Mouse (Mus musculus): Measurements from ENCODE around the gene Gtf3c2. TPM values are rescaled to one million over a fixed set of nuclear protein-coding genes. Genes with fewer than 3 reads are reported as not detected.

Gtf3c2 gene
- total and polyA plus RNA-seq, 2 experiments from 2014 or later = 49.8 to 52.9 TPM

GRCm38 (mm10) chr5:31123481-31123880 lies 56.5 kb downstream of the Gtf3c2 start:
- ATAC-seq = no peak

GRCm38 (mm10) chr5:31121111-31121510 lies 58.8 kb downstream of the Gtf3c2 start:
- Histone ChIP-seq H3K9ac (no peak overlapping the region), H3K4me3 (ENCODE audit: low read depth, low read length) (no peak overlapping the region), H3K36me3 (ENCODE audit: insufficient read depth) (no peaks in the 10 kb centered on the region), H3K27ac (ENCODE audit: low read depth, low read length) (no peak overlapping the region), H3K4me2 (ENCODE audit: low read depth) (no peak overlapping the region), H3K9me3 (ENCODE audit: low read length) (no peaks in the 10 kb centered on the region), H3K27me3 (ENCODE audit: insufficient read depth, low read length) (no peaks in the 10 kb centered on the region; the same call in 1 of the 2 replicates), H3K4me1 (ENCODE audit: insufficient read depth) (no peaks in the 10 kb centered on the region)
- 82% methylated on average over 8 of the region's 8 CpGs for WGBS
- ATAC-seq = peak; percentile 27; the same call in 1 of the 2 replicates
- no peak for DNase-seq
- TF ChIP-seq CTCF (IDR thresholded peaks at IDR 0.05; ENCODE audit: low read depth) = no peak

More at GRCm38 (mm10) chr5:31123481-31123880, 56.5 kb downstream of the Gtf3c2 start:
- 41% methylated on average over 2 of the region's 2 CpGs for WGBS
- Histone ChIP-seq H3K27me3 (ENCODE audit: insufficient read depth, low read length) (no peaks in the 10 kb centered on the region), H3K36me3 (ENCODE audit: insufficient read depth) (no peaks in the 10 kb centered on the region), H3K27ac (ENCODE audit: low read depth, low read length) (no peak overlapping the region), H3K4me2 (ENCODE audit: low read depth) (no peak overlapping the region), H3K9ac (no peak overlapping the region), H3K9me3 (ENCODE audit: low read length) (no peaks in the 10 kb centered on the region), H3K4me1 (ENCODE audit: insufficient read depth) (no peaks in the 10 kb centered on the region), H3K4me3 (ENCODE audit: low read depth, low read length) (no peak overlapping the region)
- DNase-seq = no peak
- no peak for TF ChIP-seq CTCF (IDR thresholded peaks at IDR 0.05; ENCODE audit: low read depth)

GRCm38 (mm10) chr5:31116912-31117311 lies 63.0 kb downstream of the Gtf3c2 start:
- DNase-seq (no peak), ATAC-seq (no peak)
- Histone ChIP-seq H3K27ac (ENCODE audit: low read depth, low read length) (no peak overlapping the region), H3K4me3 (ENCODE audit: low read depth, low read length) (no peak overlapping the region), H3K9ac (no peak overlapping the region), H3K27me3 (ENCODE audit: insufficient read depth, low read length) (no peaks in the 10 kb centered on the region; the same call in 1 of the 2 replicates), H3K4me2 (ENCODE audit: low read depth) (no peak overlapping the region), H3K9me3 (ENCODE audit: low read length) (no peaks in the 10 kb centered on the region), H3K36me3 (ENCODE audit: insufficient read depth) (no peaks in the 10 kb centered on the region), H3K4me1 (ENCODE audit: insufficient read depth) (no peaks in the 10 kb centered on the region)
- no peak for TF ChIP-seq CTCF (IDR thresholded peaks at IDR 0.05; ENCODE audit: low read depth)
- WGBS = 36% methylated on average over 10 of the region's 10 CpGs

- H3K9ac ChIP-seq = no peak within 1 kb of the TSS
- DNase-seq = no peak
- no peak for TF ChIP-seq CTCF (IDR thresholded peaks at IDR 0.05; ENCODE audit: low read depth)
- H3K4me1 ChIP-seq (ENCODE audit: insufficient read depth) = no peaks in the 10 kb centered on the region
- H3K9me3 ChIP-seq (ENCODE audit: low read length) = no peaks in the 10 kb centered on the region
- no peak within 1 kb of the TSS for H3K4me2 ChIP-seq (ENCODE audit: low read depth)
- ATAC-seq = no peak
- no peak within 1 kb of the TSS for H3K27ac ChIP-seq (ENCODE audit: low read depth, low read length)
- H3K4me3 ChIP-seq (ENCODE audit: low read depth, low read length) = no peak within 1 kb of the TSS
- no peaks in the 10 kb centered on the region; the same call in 1 of the 2 replicates for H3K27me3 ChIP-seq (ENCODE audit: insufficient read depth, low read length)
- no peaks in the 10 kb centered on the region for H3K36me3 ChIP-seq (ENCODE audit: insufficient read depth)
- 59% methylated on average over 3 of the region's 3 CpGs for WGBS
These were observed 63.6 kb downstream of the Gtf3c2 start, which contains the start of gene Trim54 for GRCm38 (mm10) chr5:31116354-31116753. Gene Trim54, plus strand, starts transcription at chr5:31116712.

GRCm38 (mm10) chr5:31110781-31111180 lies 69.2 kb downstream of the Gtf3c2 start:
- DNase-seq (no peak), ATAC-seq (no peak)
- H3K27ac ChIP-seq (ENCODE audit: low read depth, low read length) = no peak overlapping the region
- H3K4me3 ChIP-seq (ENCODE audit: low read depth, low read length) = no peak overlapping the region
- no peaks in the 10 kb centered on the region for H3K9me3 ChIP-seq (ENCODE audit: low read length)
- TF ChIP-seq CTCF (IDR thresholded peaks at IDR 0.05; ENCODE audit: low read depth) = peak; percentile 57
- no peak overlapping the region for H3K4me2 ChIP-seq (ENCODE audit: low read depth)
- no peak overlapping the region for H3K9ac ChIP-seq
- H3K4me1 ChIP-seq (ENCODE audit: insufficient read depth) = no peaks in the 10 kb centered on the region
- H3K36me3 ChIP-seq (ENCODE audit: insufficient read depth) = no peaks in the 10 kb centered on the region
- WGBS = 36% methylated on average over 7 of the region's 7 CpGs
- no peaks in the 10 kb centered on the region for H3K27me3 ChIP-seq (ENCODE audit: insufficient read depth, low read length)

GRCm38 (mm10) chr5:31108000-31108490 lies 71.9 kb downstream of the Gtf3c2 start, which contains the start of gene Slc30a3:
Gene Slc30a3, minus strand, starts transcription at chr5:31108237.
- Histone ChIP-seq H3K4me3 (ENCODE audit: low read depth, low read length) (no peak within 1 kb of the TSS), H3K27ac (ENCODE audit: low read depth, low read length) (no peak within 1 kb of the TSS), H3K9ac (no peak within 1 kb of the TSS), H3K4me2 (ENCODE audit: low read depth) (no peak within 1 kb of the TSS), H3K27me3 (ENCODE audit: insufficient read depth, low read length) (no peaks in the 10 kb centered on the region), H3K9me3 (ENCODE audit: low read length) (no peaks in the 10 kb centered on the region), H3K4me1 (ENCODE audit: insufficient read depth) (no peaks in the 10 kb centered on the region), H3K36me3 (ENCODE audit: insufficient read depth) (no peaks in the 10 kb centered on the region)
- no peak for TF ChIP-seq CTCF (IDR thresholded peaks at IDR 0.05; ENCODE audit: low read depth)
- WGBS = 92% methylated on average over 18 of the region's 18 CpGs
- ATAC-seq = no peak
- DNase-seq = no peak

Other genes with a start within 250 kb of the Gtf3c2 start
- gene Cgref1, start 234.6 kb downstream of the Gtf3c2 start, total RNA-seq (2014; rRNA removed) = 67.3 and 82.1 TPM in 2 replicates
- 61.0 and 63.5 TPM in 2 replicates for gene Cgref1, start 234.6 kb downstream of the Gtf3c2 start, polyA plus RNA-seq (2015; fragmentation: Nextera tagmentation; extraction: Ambion mirVana)
- gene Preb, start 219.8 kb downstream of the Gtf3c2 start, total RNA-seq (2014; rRNA removed) = 23.7 and 42.7 TPM in 2 replicates
- gene Preb, start 219.8 kb downstream of the Gtf3c2 start, polyA plus RNA-seq (2015; fragmentation: Nextera tagmentation; extraction: Ambion mirVana) = 65.1 and 77.0 TPM in 2 replicates
- not detected in 2 replicates for gene Tcf23, start 211.5 kb downstream of the Gtf3c2 start, total RNA-seq (2014; rRNA removed)
- not detected in 2 replicates for gene Tcf23, start 211.5 kb downstream of the Gtf3c2 start, polyA plus RNA-seq (2015; fragmentation: Nextera tagmentation; extraction: Ambion mirVana)
- 152 and 167 TPM in 2 replicates for gene Atraid, start 131.8 kb downstream of the Gtf3c2 start, total RNA-seq (2014; rRNA removed)
- gene Atraid, start 131.8 kb downstream of the Gtf3c2 start, polyA plus RNA-seq (2015; fragmentation: Nextera tagmentation; extraction: Ambion mirVana) = 243 and 257 TPM in 2 replicates
- 23.1 and 28.3 TPM in 2 replicates for gene Slc5a6, start 131.2 kb downstream of the Gtf3c2 start, total RNA-seq (2014; rRNA removed)
- gene Slc5a6, start 131.2 kb downstream of the Gtf3c2 start, polyA plus RNA-seq (2015; fragmentation: Nextera tagmentation; extraction: Ambion mirVana) = 17.3 and 22.2 TPM in 2 replicates
- gene Cad, start 125.4 kb downstream of the Gtf3c2 start, total RNA-seq (2014; rRNA removed) = 28.7 and 31.1 TPM in 2 replicates
- 5.2 and 6.4 TPM in 2 replicates for gene Cad, start 125.4 kb downstream of the Gtf3c2 start, polyA plus RNA-seq (2015; fragmentation: Nextera tagmentation; extraction: Ambion mirVana)
- not detected in 2 replicates for gene Dnajc5g, start 73.9 kb downstream of the Gtf3c2 start, total RNA-seq (2014; rRNA removed)
- gene Dnajc5g, start 73.9 kb downstream of the Gtf3c2 start, polyA plus RNA-seq (2015; fragmentation: Nextera tagmentation; extraction: Ambion mirVana) = not detected in 2 replicates
- 2.5 and 2.8 TPM in 2 replicates for gene Slc30a3, start 71.9 kb downstream of the Gtf3c2 start, total RNA-seq (2014; rRNA removed)
- 3.5 and 4.5 TPM in 2 replicates for gene Slc30a3, start 71.9 kb downstream of the Gtf3c2 start, polyA plus RNA-seq (2015; fragmentation: Nextera tagmentation; extraction: Ambion mirVana)
- not detected in 2 replicates for gene Trim54, start 63.4 kb downstream of the Gtf3c2 start, total RNA-seq (2014; rRNA removed)
- gene Trim54, start 63.4 kb downstream of the Gtf3c2 start, polyA plus RNA-seq (2015; fragmentation: Nextera tagmentation; extraction: Ambion mirVana) = not detected in 2 replicates
- not detected in 2 replicates for gene Ucn, start 41.3 kb downstream of the Gtf3c2 start, total RNA-seq (2014; rRNA removed)
- gene Ucn, start 41.3 kb downstream of the Gtf3c2 start, polyA plus RNA-seq (2015; fragmentation: Nextera tagmentation; extraction: Ambion mirVana) = not detected in 2 replicates
- gene Mpv17, start 25.9 kb downstream of the Gtf3c2 start, total RNA-seq (2014; rRNA removed) = 40.0 and 51.5 TPM in 2 replicates
- gene Mpv17, start 25.9 kb downstream of the Gtf3c2 start, polyA plus RNA-seq (2015; fragmentation: Nextera tagmentation; extraction: Ambion mirVana) = 27.4 and 38.7 TPM in 2 replicates
- gene Gm29609, start 233 bp downstream of the Gtf3c2 start, total RNA-seq (2014; rRNA removed) = 6.4 and 9.3 TPM in 2 replicates
- gene Gm29609, start 233 bp downstream of the Gtf3c2 start, polyA plus RNA-seq (2015; fragmentation: Nextera tagmentation; extraction: Ambion mirVana) = 1.4 and 2.1 TPM in 2 replicates
- gene Snx17, start 13.1 kb upstream of the Gtf3c2 start, total RNA-seq (2014; rRNA removed) = 91.6 and 104 TPM in 2 replicates
- gene Snx17, start 13.1 kb upstream of the Gtf3c2 start, polyA plus RNA-seq (2015; fragmentation: Nextera tagmentation; extraction: Ambion mirVana) = 96.9 and 108 TPM in 2 replicates
- 45.3 and 70.8 TPM in 2 replicates for gene Eif2b4, start 13.3 kb upstream of the Gtf3c2 start, total RNA-seq (2014; rRNA removed)
- gene Eif2b4, start 13.3 kb upstream of the Gtf3c2 start, polyA plus RNA-seq (2015; fragmentation: Nextera tagmentation; extraction: Ambion mirVana) = 76.6 and 95.3 TPM in 2 replicates
- gene Zfp513, start 22.2 kb upstream of the Gtf3c2 start, total RNA-seq (2014; rRNA removed) = 6.7 and 10.9 TPM in 2 replicates
- gene Zfp513, start 22.2 kb upstream of the Gtf3c2 start, polyA plus RNA-seq (2015; fragmentation: Nextera tagmentation; extraction: Ambion mirVana) = 10.8 and 11.8 TPM in 2 replicates
- gene Ppm1g, start 40.5 kb upstream of the Gtf3c2 start, total RNA-seq (2014; rRNA removed) = 93.4 and 102 TPM in 2 replicates
- 156 and 175 TPM in 2 replicates for gene Ppm1g, start 40.5 kb upstream of the Gtf3c2 start, polyA plus RNA-seq (2015; fragmentation: Nextera tagmentation; extraction: Ambion mirVana)
- gene Nrbp1, start 60.7 kb upstream of the Gtf3c2 start, total RNA-seq (2014; rRNA removed) = 106 and 132 TPM in 2 replicates
- gene Nrbp1, start 60.7 kb upstream of the Gtf3c2 start, polyA plus RNA-seq (2015; fragmentation: Nextera tagmentation; extraction: Ambion mirVana) = 127 and 133 TPM in 2 replicates
- gene Gm9970, start 61.1 kb upstream of the Gtf3c2 start, total RNA-seq (2014; rRNA removed) = 0.62 and 0.92 TPM in 2 replicates
- 0.29 and 0.51 TPM in 2 replicates for gene Gm9970, start 61.1 kb upstream of the Gtf3c2 start, polyA plus RNA-seq (2015; fragmentation: Nextera tagmentation; extraction: Ambion mirVana)
- 2.6 and 8.6 TPM in 2 replicates for gene Krtcap3, start 71.5 kb upstream of the Gtf3c2 start, total RNA-seq (2014; rRNA removed)
- gene Krtcap3, start 71.5 kb upstream of the Gtf3c2 start, polyA plus RNA-seq (2015; fragmentation: Nextera tagmentation; extraction: Ambion mirVana) = 2.2 and 2.5 TPM in 2 replicates
- 31.1 and 42.6 TPM in 2 replicates for gene Ift172, start 111.0 kb upstream of the Gtf3c2 start, total RNA-seq (2014; rRNA removed)
- 9.9 and 12.8 TPM in 2 replicates for gene Ift172, start 111.0 kb upstream of the Gtf3c2 start, polyA plus RNA-seq (2015; fragmentation: Nextera tagmentation; extraction: Ambion mirVana)
- gene Fndc4, start 115.9 kb upstream of the Gtf3c2 start, total RNA-seq (2014; rRNA removed) = 156 and 201 TPM in 2 replicates
- 108 and 111 TPM in 2 replicates for gene Fndc4, start 115.9 kb upstream of the Gtf3c2 start, polyA plus RNA-seq (2015; fragmentation: Nextera tagmentation; extraction: Ambion mirVana)
- 0.05 and 1.5 TPM in 2 replicates for gene Gckr, start 117.3 kb upstream of the Gtf3c2 start, total RNA-seq (2014; rRNA removed)
- gene Gckr, start 117.3 kb upstream of the Gtf3c2 start, polyA plus RNA-seq (2015; fragmentation: Nextera tagmentation; extraction: Ambion mirVana) = 0.23 and 0.54 TPM in 2 replicates